Mouse (Mus musculus): ENCODE measurements at regions not wholly inside any gene's neighbourhood (a gene's known extent, or its start where the extent isn't known, plus 50 kb on each side); places are given as distances from the start of the nearest gene placed in this dataset.

GRCm38 (mm10) chr6:89037901-89038300 is 135.8 kb downstream of the Tpra1 start:
- TF ChIP-seq CTCF (IDR thresholded peaks at IDR 0.05; ENCODE audit: borderline replicate concordance, extremely low read depth, insufficient read depth, insufficient read length): no peak
- TF ChIP-seq POLR2A (IDR thresholded peaks at IDR 0.05; ENCODE audit: borderline replicate concordance, extremely low read depth, insufficient read depth, insufficient read length, poor library complexity, severe bottlenecking): no peak
- DNase-seq (ENCODE audit: low read depth): no peak

DNA sequence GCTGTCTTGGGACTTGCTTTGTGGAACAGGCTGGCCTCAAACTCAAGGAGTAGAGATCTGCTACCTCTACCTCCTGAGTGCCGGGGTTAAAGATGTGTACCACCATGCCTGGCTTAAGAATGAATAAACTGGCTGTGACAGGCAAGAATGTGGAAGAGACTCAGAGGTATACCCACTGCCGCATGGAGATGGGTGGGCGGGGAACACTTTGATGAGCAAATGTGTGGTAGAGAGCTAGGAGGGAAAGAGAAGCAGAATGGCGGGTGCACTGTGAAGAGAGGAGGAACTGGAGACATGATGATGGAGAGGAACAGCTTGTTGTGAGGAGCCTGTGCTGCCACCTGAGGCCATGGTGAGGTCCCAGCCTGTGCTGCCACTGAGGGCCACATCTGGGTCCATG is 138.9 kb downstream of the Tpra1 start:
- no peak for DNase-seq (ENCODE audit: low read depth)
- TF ChIP-seq POLR2A (IDR thresholded peaks at IDR 0.05; ENCODE audit: borderline replicate concordance, extremely low read depth, insufficient read depth, insufficient read length, poor library complexity, severe bottlenecking): no peak
- no peak for TF ChIP-seq CTCF (IDR thresholded peaks at IDR 0.05; ENCODE audit: borderline replicate concordance, extremely low read depth, insufficient read depth, insufficient read length)

GRCm38 (mm10) chr6:89042478-89043239 is 140.6 kb downstream of the Tpra1 start:
- peak; percentile 44 for DNase-seq (ENCODE audit: low read depth)
- no peak for TF ChIP-seq POLR2A (IDR thresholded peaks at IDR 0.05; ENCODE audit: borderline replicate concordance, extremely low read depth, insufficient read depth, insufficient read length, poor library complexity, severe bottlenecking)
- no peak for TF ChIP-seq CTCF (IDR thresholded peaks at IDR 0.05; ENCODE audit: borderline replicate concordance, extremely low read depth, insufficient read depth, insufficient read length)

DNA sequence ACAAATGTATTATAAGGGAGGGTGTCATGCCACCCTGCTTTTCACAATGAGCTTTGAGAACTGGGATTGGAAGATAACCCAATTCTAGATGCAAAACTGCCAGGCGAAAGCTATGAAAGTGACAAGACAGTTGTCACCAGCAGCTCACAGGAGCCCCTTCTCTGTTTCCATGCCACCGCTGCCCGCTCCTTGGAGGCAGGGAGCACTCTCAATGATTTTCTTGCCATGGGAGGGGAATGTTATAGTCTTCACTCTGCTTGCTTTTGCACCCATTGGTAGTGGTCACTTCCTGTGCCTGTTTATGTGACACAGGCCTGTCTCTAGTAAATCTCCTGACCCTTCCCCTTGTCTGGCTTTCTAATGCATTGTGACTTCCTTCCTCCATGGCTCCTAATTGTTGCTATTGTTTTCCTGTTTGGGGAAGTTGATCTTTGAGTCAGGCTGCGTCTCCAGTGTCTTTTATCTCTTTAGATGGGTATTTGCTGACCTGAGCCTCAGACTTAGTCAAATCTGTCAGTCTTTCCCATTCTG is 143.4 kb downstream of the Tpra1 start:
- TF ChIP-seq CTCF (IDR thresholded peaks at IDR 0.05; ENCODE audit: borderline replicate concordance, extremely low read depth, insufficient read depth, insufficient read length) (no peak), POLR2A (IDR thresholded peaks at IDR 0.05; ENCODE audit: borderline replicate concordance, extremely low read depth, insufficient read depth, insufficient read length, poor library complexity, severe bottlenecking) (no peak)
- no peak for DNase-seq (ENCODE audit: low read depth)

GRCm38 (mm10) chr6:89046476-89046875 is 144.4 kb downstream of the Tpra1 start:
- DNase-seq (ENCODE audit: low read depth): no peak
- TF ChIP-seq POLR2A (IDR thresholded peaks at IDR 0.05; ENCODE audit: borderline replicate concordance, extremely low read depth, insufficient read depth, insufficient read length, poor library complexity, severe bottlenecking) (no peak), CTCF (IDR thresholded peaks at IDR 0.05; ENCODE audit: borderline replicate concordance, extremely low read depth, insufficient read depth, insufficient read length) (peak; percentile 22; the same call in 1 of the 2 replicates)

- DNase-seq (ENCODE audit: low read depth): peak; percentile 40
- TF ChIP-seq CTCF (IDR thresholded peaks at IDR 0.05; ENCODE audit: borderline replicate concordance, extremely low read depth, insufficient read depth, insufficient read length) (peak; percentile 18; the same call in 1 of the 2 replicates), POLR2A (IDR thresholded peaks at IDR 0.05; ENCODE audit: borderline replicate concordance, extremely low read depth, insufficient read depth, insufficient read length, poor library complexity, severe bottlenecking) (no peak)
Observed at GRCm38 (mm10) chr6:89047629-89048332, 145.7 kb downstream of the Tpra1 start.

GRCm38 (mm10) chr6:89049290-89049689 is 147.2 kb downstream of the Tpra1 start:
- TF ChIP-seq CTCF (IDR thresholded peaks at IDR 0.05; ENCODE audit: borderline replicate concordance, extremely low read depth, insufficient read depth, insufficient read length) (no peak), POLR2A (IDR thresholded peaks at IDR 0.05; ENCODE audit: borderline replicate concordance, extremely low read depth, insufficient read depth, insufficient read length, poor library complexity, severe bottlenecking) (no peak)
- DNase-seq (ENCODE audit: low read depth): no peak

DNA sequence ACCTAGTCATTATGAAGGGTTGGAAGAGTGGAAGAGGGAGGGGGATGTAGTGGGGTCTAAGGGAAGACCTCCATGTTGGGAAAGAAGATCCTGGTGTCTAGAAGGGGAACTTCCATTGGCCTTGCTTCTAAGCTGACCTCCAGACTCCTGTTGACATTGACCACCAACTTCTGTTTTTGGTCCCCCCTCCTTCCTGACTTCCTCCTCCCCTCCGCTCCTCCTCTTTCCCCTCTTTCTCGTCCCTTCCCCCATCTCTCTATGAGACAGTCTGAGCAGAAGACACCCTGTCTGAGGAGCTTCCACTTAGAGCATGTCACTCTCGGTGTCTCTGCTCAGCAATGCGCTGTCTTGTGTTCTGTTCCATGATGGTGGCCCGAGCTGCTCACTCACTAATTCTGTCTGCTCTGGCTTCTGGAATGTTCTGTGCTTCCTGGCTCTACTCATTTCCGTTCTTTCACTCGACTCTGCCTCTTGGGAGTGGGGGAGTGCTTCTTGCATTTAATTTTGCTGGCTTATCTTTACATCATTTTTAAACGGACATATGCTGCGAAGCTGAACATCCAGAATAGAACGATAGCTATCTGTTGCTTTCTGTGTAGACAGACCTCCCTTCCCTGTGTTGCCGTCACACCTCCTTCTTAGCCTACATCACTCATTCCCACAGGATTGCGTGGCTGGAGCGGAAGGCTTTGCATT is 148.7 kb downstream of the Tpra1 start:
- TF ChIP-seq CTCF (IDR thresholded peaks at IDR 0.05; ENCODE audit: borderline replicate concordance, extremely low read depth, insufficient read depth, insufficient read length) (no peak), POLR2A (IDR thresholded peaks at IDR 0.05; ENCODE audit: borderline replicate concordance, extremely low read depth, insufficient read depth, insufficient read length, poor library complexity, severe bottlenecking) (no peak)
- DNase-seq (ENCODE audit: low read depth): no peak

DNA sequence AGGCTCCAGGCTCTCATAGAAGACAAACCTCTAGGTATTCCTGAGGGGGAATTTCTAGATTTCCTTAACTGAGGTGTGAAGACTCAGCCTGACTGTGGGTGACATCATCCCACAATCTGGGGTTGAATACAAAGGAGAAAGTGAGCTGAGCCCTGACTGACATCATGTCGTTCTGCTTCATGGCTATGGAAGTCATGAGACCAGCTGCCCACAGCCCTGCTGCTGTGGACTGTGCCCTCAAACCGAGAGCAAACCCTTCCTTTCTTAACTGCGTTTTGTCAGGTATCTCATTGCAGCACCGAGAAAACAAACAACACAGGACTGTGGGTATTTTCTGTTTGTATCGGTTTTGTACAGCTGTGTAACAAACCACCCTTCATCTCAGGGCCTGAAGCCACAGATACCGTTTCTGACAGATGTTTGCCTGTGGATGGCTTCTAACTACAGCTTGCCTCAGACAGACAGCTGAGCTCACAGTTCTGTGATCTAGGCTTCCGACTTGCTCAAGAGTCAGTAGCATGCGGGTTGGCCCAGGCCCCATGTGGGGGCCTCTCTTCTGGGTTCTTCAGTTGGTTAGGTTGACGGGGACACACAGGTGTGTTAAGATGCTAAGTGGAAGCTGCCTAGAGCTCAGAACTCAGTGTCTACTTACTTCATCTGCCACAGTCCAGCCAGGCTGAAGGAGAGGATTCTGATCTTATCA is 150.9 kb downstream of the Tpra1 start:
- no peak for DNase-seq (ENCODE audit: low read depth)
- TF ChIP-seq POLR2A (IDR thresholded peaks at IDR 0.05; ENCODE audit: borderline replicate concordance, extremely low read depth, insufficient read depth, insufficient read length, poor library complexity, severe bottlenecking): no peak
- TF ChIP-seq CTCF (IDR thresholded peaks at IDR 0.05; ENCODE audit: borderline replicate concordance, extremely low read depth, insufficient read depth, insufficient read length): no peak

GRCm38 (mm10) chr6:89054060-89054459 is 152.0 kb downstream of the Tpra1 start:
- no peak for TF ChIP-seq POLR2A (IDR thresholded peaks at IDR 0.05; ENCODE audit: borderline replicate concordance, extremely low read depth, insufficient read depth, insufficient read length, poor library complexity, severe bottlenecking)
- TF ChIP-seq CTCF (IDR thresholded peaks at IDR 0.05; ENCODE audit: borderline replicate concordance, extremely low read depth, insufficient read depth, insufficient read length): no peak
- peak; percentile 73 for DNase-seq (ENCODE audit: low read depth)

Data from brain, embryonic 14.5 days (tissue).